Mouse (Mus musculus): ENCODE results near the gene Fbxw11. TPM values are rescaled to one million over a fixed set of nuclear protein-coding genes. Genes with fewer than 3 reads are reported as not detected.
"Not testable (repeated sequence)": the region's sequence is repeated elsewhere in the genome, so short reads cannot be mapped to it uniquely, and the experiment has no call there.

The Fbxw11 gene
- polyA plus RNA-seq, 1 experiment from 2014 or later: 119 TPM

- H3K9ac ChIP-seq (ENCODE audit: low read depth, low read length): no peak overlapping the region
- H3K9me3 ChIP-seq (replicated peaks; ENCODE audit: control insufficient read depth, low read length, poor library complexity, severe bottlenecking): no peaks in the 10 kb centered on the region; the same call in 1 of the 2 replicates
- no peak overlapping the region for H3K4me3 ChIP-seq (ENCODE audit: low read depth, low read length)
- no peaks in the 10 kb centered on the region for H3K36me3 ChIP-seq (ENCODE audit: control insufficient read depth, insufficient read depth, low read length)
- no peak overlapping the region for H3K4me2 ChIP-seq (ENCODE audit: low read length)
- no peak overlapping the region for H3K27ac ChIP-seq (ENCODE audit: low read length)
- no peak for ATAC-seq
- H3K27me3 ChIP-seq (ENCODE audit: control insufficient read depth, insufficient read depth, low read depth, low read length): no peaks in the 10 kb centered on the region
- no peaks in the 10 kb centered on the region; the same call in 1 of the 2 replicates for H3K4me1 ChIP-seq (ENCODE audit: control insufficient read depth, insufficient read depth, low read length)
These were observed 35.2 kb upstream of the Fbxw11 start for GRCm38 (mm10) chr11:32607319-32607718.

GRCm38 (mm10) chr11:32610616-32611015, 31.9 kb upstream of the Fbxw11 start:
- no peak overlapping the region for H3K4me3 ChIP-seq (ENCODE audit: low read depth, low read length)
- H3K9ac ChIP-seq (ENCODE audit: low read depth, low read length): no peak overlapping the region
- H3K9me3 ChIP-seq (replicated peaks; ENCODE audit: control insufficient read depth, low read length, poor library complexity, severe bottlenecking): no peaks in the 10 kb centered on the region; the same call in 1 of the 2 replicates
- no peaks in the 10 kb centered on the region for H3K27me3 ChIP-seq (ENCODE audit: control insufficient read depth, insufficient read depth, low read depth, low read length)
- H3K4me1 ChIP-seq (ENCODE audit: control insufficient read depth, insufficient read depth, low read length): no peaks in the 10 kb centered on the region
- H3K4me2 ChIP-seq (ENCODE audit: low read length): no peak overlapping the region
- no peak for ATAC-seq
- no peak overlapping the region for H3K27ac ChIP-seq (ENCODE audit: low read length)
- no peaks in the 10 kb centered on the region for H3K36me3 ChIP-seq (ENCODE audit: control insufficient read depth, insufficient read depth, low read length)
- 96% methylated on average over 6 of the region's 6 CpGs for WGBS

DNA sequence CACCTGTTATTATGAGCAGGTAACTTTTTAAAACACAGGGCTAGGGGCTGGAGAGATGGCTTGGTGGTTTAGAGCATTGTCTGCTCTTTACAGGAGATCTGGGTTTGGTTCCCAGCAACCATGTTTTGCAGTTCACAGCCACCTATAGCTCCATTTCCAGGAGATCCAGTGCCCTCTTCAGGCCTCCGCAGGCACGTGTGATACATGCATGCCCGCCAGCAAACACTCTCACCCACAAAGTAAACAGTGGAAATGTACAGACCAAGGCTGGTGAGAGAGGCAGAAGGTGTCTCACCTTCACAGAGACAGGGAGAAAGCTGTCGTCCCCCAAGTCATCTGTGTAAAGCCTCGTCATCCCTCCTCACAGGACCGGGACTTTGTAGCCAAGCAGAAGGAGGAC, 30.2 kb upstream of the Fbxw11 start:
- H3K4me2 ChIP-seq (ENCODE audit: low read length): no peak overlapping the region
- 77% methylated on average over 6 of the region's 6 CpGs for WGBS
- no peak overlapping the region for H3K27ac ChIP-seq (ENCODE audit: low read length)
- ATAC-seq: no peak
- H3K4me3 ChIP-seq (ENCODE audit: low read depth, low read length): no peak overlapping the region
- H3K9me3 ChIP-seq (replicated peaks; ENCODE audit: control insufficient read depth, low read length, poor library complexity, severe bottlenecking): no peaks in the 10 kb centered on the region
- no peaks in the 10 kb centered on the region for H3K27me3 ChIP-seq (ENCODE audit: control insufficient read depth, insufficient read depth, low read depth, low read length)
- no peaks in the 10 kb centered on the region for H3K4me1 ChIP-seq (ENCODE audit: control insufficient read depth, insufficient read depth, low read length)
- no peak overlapping the region for H3K9ac ChIP-seq (ENCODE audit: low read depth, low read length)
- no peaks in the 10 kb centered on the region for H3K36me3 ChIP-seq (ENCODE audit: control insufficient read depth, insufficient read depth, low read length)

DNA sequence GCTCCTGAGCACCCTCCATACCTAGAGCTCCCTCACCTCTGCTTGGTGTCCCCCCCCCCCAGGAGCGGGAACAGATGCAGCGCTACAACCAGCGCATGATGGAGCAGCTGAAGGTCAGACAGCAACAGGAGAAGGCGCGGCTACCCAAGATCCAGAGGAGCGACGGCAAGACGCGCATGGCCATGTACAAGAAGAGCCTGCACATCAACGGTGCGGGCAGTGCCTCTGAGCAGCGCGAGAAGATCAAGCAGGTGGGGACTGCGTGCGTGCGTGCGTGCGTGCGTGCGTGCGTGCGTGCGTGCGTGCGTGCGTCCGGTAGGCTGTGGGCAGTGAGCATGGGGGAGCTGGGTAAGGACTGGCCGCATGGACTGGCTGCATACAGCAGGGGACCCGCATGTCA, 28.1 kb upstream of the Fbxw11 start:
- H3K27me3 ChIP-seq (ENCODE audit: control insufficient read depth, insufficient read depth, low read depth, low read length): no peaks in the 10 kb centered on the region
- H3K9me3 ChIP-seq (replicated peaks; ENCODE audit: control insufficient read depth, low read length, poor library complexity, severe bottlenecking): no peaks in the 10 kb centered on the region
- H3K36me3 ChIP-seq (ENCODE audit: control insufficient read depth, insufficient read depth, low read length): no peaks in the 10 kb centered on the region
- no peaks in the 10 kb centered on the region for H3K4me1 ChIP-seq (ENCODE audit: control insufficient read depth, insufficient read depth, low read length)
- 95% methylated on average over 29 of the region's 29 CpGs for WGBS
- no peak overlapping the region for H3K4me2 ChIP-seq (ENCODE audit: low read length)
- no peak overlapping the region for H3K27ac ChIP-seq (ENCODE audit: low read length)
- no peak overlapping the region for H3K4me3 ChIP-seq (ENCODE audit: low read depth, low read length)
- no peak overlapping the region for H3K9ac ChIP-seq (ENCODE audit: low read depth, low read length)
- no peak for ATAC-seq

DNA sequence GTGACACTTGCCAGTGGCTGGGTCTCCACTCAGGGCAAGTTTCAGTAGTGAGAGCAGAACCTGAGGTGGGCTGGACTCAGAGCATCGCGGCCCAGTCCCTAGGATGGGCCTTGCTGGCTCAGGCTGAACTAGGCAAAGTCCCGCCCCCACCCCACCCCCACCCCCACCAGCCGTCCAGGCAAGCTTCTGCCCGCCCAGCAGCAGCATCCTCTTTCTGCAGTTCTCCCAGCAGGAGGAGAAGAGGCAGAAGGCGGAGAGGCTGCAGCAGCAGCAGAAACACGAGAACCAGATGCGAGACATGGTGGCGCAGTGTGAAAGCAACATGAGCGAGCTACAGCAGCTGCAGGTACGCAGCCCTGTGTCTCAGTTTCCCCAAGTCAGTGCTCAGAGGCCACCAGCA, 27.0 kb upstream of the Fbxw11 start:
- Histone ChIP-seq H3K4me2 (ENCODE audit: low read length) (no peak overlapping the region), H3K9ac (ENCODE audit: low read depth, low read length) (no peak overlapping the region), H3K4me1 (ENCODE audit: control insufficient read depth, insufficient read depth, low read length) (no peaks in the 10 kb centered on the region), H3K9me3 (replicated peaks; ENCODE audit: control insufficient read depth, low read length, poor library complexity, severe bottlenecking) (no peaks in the 10 kb centered on the region), H3K27me3 (ENCODE audit: control insufficient read depth, insufficient read depth, low read depth, low read length) (no peaks in the 10 kb centered on the region), H3K4me3 (ENCODE audit: low read depth, low read length) (no peak overlapping the region), H3K27ac (ENCODE audit: low read length) (no peak overlapping the region), H3K36me3 (ENCODE audit: control insufficient read depth, insufficient read depth, low read length) (no peaks in the 10 kb centered on the region)
- 18% methylated on average over 11 of the region's 11 CpGs for WGBS
- no peak for ATAC-seq

- no peaks in the 10 kb centered on the region for H3K4me1 ChIP-seq (ENCODE audit: control insufficient read depth, insufficient read depth, low read length)
- H3K9me3 ChIP-seq (replicated peaks; ENCODE audit: control insufficient read depth, low read length, poor library complexity, severe bottlenecking): no peaks in the 10 kb centered on the region
- H3K36me3 ChIP-seq (ENCODE audit: control insufficient read depth, insufficient read depth, low read length): no peaks in the 10 kb centered on the region
- no peaks in the 10 kb centered on the region for H3K27me3 ChIP-seq (ENCODE audit: control insufficient read depth, insufficient read depth, low read depth, low read length)
- no peak overlapping the region for H3K4me3 ChIP-seq (ENCODE audit: low read depth, low read length)
- 80% methylated on average over 6 of the region's 6 CpGs for WGBS
- no peak for ATAC-seq
- H3K9ac ChIP-seq (ENCODE audit: low read depth, low read length): no peak overlapping the region
- no peak overlapping the region for H3K4me2 ChIP-seq (ENCODE audit: low read length)
- H3K27ac ChIP-seq (ENCODE audit: low read length): no peak overlapping the region
These were observed 26.4 kb upstream of the Fbxw11 start for GRCm38 (mm10) chr11:32616091-32616490.

DNA sequence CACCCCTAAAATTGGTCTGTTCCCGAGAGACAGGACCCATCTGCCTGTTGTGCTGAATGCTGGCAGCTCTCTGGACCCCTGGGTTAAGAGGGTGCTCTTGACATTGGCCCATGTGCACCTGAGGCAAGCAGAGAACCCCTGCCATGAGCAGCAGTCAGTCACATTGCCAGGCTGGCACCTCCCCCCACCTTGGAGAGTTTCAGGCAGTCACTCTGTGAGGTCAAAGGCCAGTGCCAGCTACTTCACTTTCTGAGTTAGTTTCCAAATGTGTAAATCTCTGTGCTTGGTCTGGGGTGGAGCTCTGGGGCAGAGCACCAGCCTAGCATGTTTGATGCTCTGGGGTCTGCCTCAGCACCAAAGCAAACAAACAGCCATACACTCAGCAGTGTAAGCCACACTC, 24.5 kb upstream of the Fbxw11 start:
- no peak overlapping the region for H3K4me2 ChIP-seq (ENCODE audit: low read length)
- WGBS: 80% methylated on average over 1 of the region's 1 CpGs
- no peaks in the 10 kb centered on the region for H3K4me1 ChIP-seq (ENCODE audit: control insufficient read depth, insufficient read depth, low read length)
- no peak overlapping the region for H3K27ac ChIP-seq (ENCODE audit: low read length)
- H3K4me3 ChIP-seq (ENCODE audit: low read depth, low read length): no peak overlapping the region
- ATAC-seq: no peak
- no peaks in the 10 kb centered on the region for H3K27me3 ChIP-seq (ENCODE audit: control insufficient read depth, insufficient read depth, low read depth, low read length)
- no peak overlapping the region for H3K9ac ChIP-seq (ENCODE audit: low read depth, low read length)
- no peaks in the 10 kb centered on the region for H3K9me3 ChIP-seq (replicated peaks; ENCODE audit: control insufficient read depth, low read length, poor library complexity, severe bottlenecking)
- no peaks in the 10 kb centered on the region for H3K36me3 ChIP-seq (ENCODE audit: control insufficient read depth, insufficient read depth, low read length)

- WGBS: 87% methylated on average over 5 of the region's 5 CpGs
- not testable (repeated sequence) for ATAC-seq; H3K4me2 ChIP-seq (ENCODE audit: low read length); H3K4me1 ChIP-seq (ENCODE audit: control insufficient read depth, insufficient read depth, low read length); H3K9ac ChIP-seq (ENCODE audit: low read depth, low read length); H3K27ac ChIP-seq (ENCODE audit: low read length); H3K36me3 ChIP-seq (ENCODE audit: control insufficient read depth, insufficient read depth, low read length); H3K27me3 ChIP-seq (ENCODE audit: control insufficient read depth, insufficient read depth, low read depth, low read length); H3K4me3 ChIP-seq (ENCODE audit: low read depth, low read length); H3K9me3 ChIP-seq (replicated peaks; ENCODE audit: control insufficient read depth, low read length, poor library complexity, severe bottlenecking)
These were observed 23.9 kb upstream of the Fbxw11 start for GRCm38 (mm10) chr11:32618641-32619040.

GRCm38 (mm10) chr11:32619257-32619816, 23.2 kb upstream of the Fbxw11 start:
- no peak for ATAC-seq
- WGBS: 47% methylated on average over 8 of the region's 8 CpGs
- Histone ChIP-seq H3K27me3 (ENCODE audit: control insufficient read depth, insufficient read depth, low read depth, low read length) (no peaks in the 10 kb centered on the region), H3K4me1 (ENCODE audit: control insufficient read depth, insufficient read depth, low read length) (no peaks in the 10 kb centered on the region), H3K4me2 (ENCODE audit: low read length) (no peak overlapping the region), H3K27ac (ENCODE audit: low read length) (peak overlapping the region; percentile 47; the same call in 1 of the 2 replicates), H3K36me3 (ENCODE audit: control insufficient read depth, insufficient read depth, low read length) (no peaks in the 10 kb centered on the region), H3K9ac (ENCODE audit: low read depth, low read length) (no peak overlapping the region), H3K9me3 (replicated peaks; ENCODE audit: control insufficient read depth, low read length, poor library complexity, severe bottlenecking) (no peaks in the 10 kb centered on the region), H3K4me3 (ENCODE audit: low read depth, low read length) (no peak overlapping the region)
